Mouse (Mus musculus): ENCODE data around the gene Tcn2.

DNA sequence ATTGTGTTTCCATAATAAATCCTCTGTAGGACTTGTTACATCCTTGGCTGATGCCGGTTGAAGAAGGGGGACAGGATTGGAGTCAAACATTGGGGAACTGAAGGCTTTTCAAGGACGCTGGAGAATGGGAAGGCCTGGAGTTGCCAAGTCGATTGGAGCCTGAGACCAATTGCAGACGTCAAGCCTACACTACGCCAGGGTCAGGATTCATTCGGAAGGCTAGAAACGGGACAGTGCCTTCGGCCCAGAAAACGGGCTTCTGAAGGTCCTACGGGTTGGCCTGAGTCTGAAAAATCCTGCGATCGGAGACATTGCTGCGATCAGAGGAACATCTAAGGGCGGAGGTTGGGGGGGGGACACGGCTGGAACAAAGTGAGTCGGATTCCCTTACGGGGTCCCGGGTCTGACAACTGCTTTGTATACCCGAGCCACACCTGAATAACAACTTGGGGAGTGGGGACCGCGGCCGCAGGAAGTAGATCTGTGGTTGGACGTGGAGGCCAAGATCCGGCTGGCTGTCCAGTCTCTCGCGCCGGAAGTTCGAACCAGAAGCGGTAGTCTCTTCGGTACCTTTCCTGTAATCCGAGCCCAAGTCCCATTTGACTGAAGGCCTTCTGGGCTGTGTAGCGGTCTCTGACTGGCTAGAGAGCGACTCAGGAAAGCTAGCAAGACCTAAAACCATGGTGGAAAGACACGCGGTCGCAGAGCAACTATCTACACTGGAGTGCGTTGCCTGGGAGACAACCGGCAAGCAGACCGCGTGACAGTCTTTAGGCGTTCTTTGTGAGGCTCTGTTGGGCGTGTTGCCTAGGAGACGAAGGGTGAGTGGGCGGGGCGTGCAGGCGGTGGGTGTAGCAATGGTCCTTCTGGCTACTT is 37.3 kb downstream of the Tcn2 start, which contains the start of the genes 4921536K21Rik and Dusp18:
- TF ChIP-seq CTCF (IDR thresholded peaks at IDR 0.05; ENCODE audit: extremely low read depth, insufficient read depth, insufficient read length, insufficient replicate concordance) (no peak), POLR2A (IDR thresholded peaks at IDR 0.05; ENCODE audit: low read depth, low read length) (no peak)
